Mouse (Mus musculus): ENCODE data around the gene Oma1.

GRCm38 (mm10) chr4:103352926-103353325 lies 39.3 kb downstream of the Oma1 start:
- no peak for TF ChIP-seq POLR2A (IDR thresholded peaks at IDR 0.05; ENCODE audit: control insufficient read depth in 1 of 2, insufficient read depth in 1 of 2, low read depth in 1 of 2, low read length in 2 of 2, poor library complexity in 1 of 2)
- TF ChIP-seq ETS1 (IDR thresholded peaks at IDR 0.05; ENCODE audit: low read depth, low read length), result no peak
- no peak for TF ChIP-seq NELFE (IDR thresholded peaks at IDR 0.05; ENCODE audit: low read depth, low read length)
- TF ChIP-seq GATA1 (IDR thresholded peaks at IDR 0.05; ENCODE audit: low read depth, low read length), result no peak
- TF ChIP-seq ZNF384 (IDR thresholded peaks at IDR 0.05; ENCODE audit: low read depth, low read length), result no peak
- no peak for TF ChIP-seq ZKSCAN1 (IDR thresholded peaks at IDR 0.05; ENCODE audit: low read depth, low read length)
- no peak for TF ChIP-seq UBTF (IDR thresholded peaks at IDR 0.05; ENCODE audit: borderline replicate concordance, insufficient read depth, low read depth, low read length)
- no peak for TF ChIP-seq CTCF (IDR thresholded peaks at IDR 0.05 in 2 of 3, conservative IDR thresholded peaks at IDR 0.05 in 1 of 3; ENCODE audit: control insufficient read depth in 1 of 3, insufficient read depth in 1 of 3, low read depth in 2 of 3, low read length in 3 of 3, poor library complexity in 1 of 3, severe bottlenecking in 1 of 3)
- TF ChIP-seq EP300 (IDR thresholded peaks at IDR 0.05; ENCODE audit: low read depth in 1 of 2, low read length in 2 of 2), result no peak

Data from MEL (cell line).